Mouse (Mus musculus) embryonic facial prominence, embryonic 11.5 days (tissue): Measurements from ENCODE around the gene Capn1. TPM values are rescaled to one million over a fixed set of nuclear protein-coding genes. Genes with fewer than 3 reads are reported as not detected.
A peak's percentile ranks its signal among the peaks of the same experiment; 100 is the strongest.

Experiments used
- ATAC-seq: fragments of 200-750 bp; cut with Nextera tagmentation; replicated peaks from 2 replicates; pipeline ENCODE4 v1.8.0; 2017; ENCODE audit warnings: low read depth; ENCODE audit not compliant: insufficient number of reproducible peaks, low FRiP score, low TSS enrichment
- DNase-seq: peaks from one replicate; pipeline ENCODE4 v3.0.0-alpha.2; 2015; ENCODE audit warnings: low spot score
- H3K27ac ChIP-seq: fragments of 300-500 bp; sonication (generic); replicated peaks from 2 replicates; pipeline ENCODE4 v1.5.1; 2014; ENCODE audit warnings: mild to moderate bottlenecking, low read depth, low read length, control low read depth
- H3K27me3 ChIP-seq: fragments of 300-500 bp; sonication (generic); 2 replicates; pipeline ENCODE4 v1.6.1; 2014; ENCODE audit warnings: mild to moderate bottlenecking, low read length, moderate library complexity, mixed read lengths; ENCODE audit not compliant: control insufficient read depth, insufficient read depth
- H3K36me3 ChIP-seq: fragments of 300-500 bp; sonication (generic); replicated peaks from 2 replicates; pipeline ENCODE4 v1.6.1; 2014; ENCODE audit warnings: low read depth, mild to moderate bottlenecking, low read length, moderate library complexity, mixed read lengths; ENCODE audit not compliant: control insufficient read depth, insufficient read depth
- H3K4me1 ChIP-seq: fragments of 300-500 bp; sonication (generic); 2 replicates; pipeline ENCODE4 v1.6.1; 2014; ENCODE audit warnings: low read length, mixed read lengths; ENCODE audit not compliant: control insufficient read depth, insufficient read depth
- H3K4me2 ChIP-seq: fragments of 300-500 bp; sonication (generic); 2 replicates; pipeline ENCODE4 v1.6.1; 2014; ENCODE audit warnings: low read depth, mild to moderate bottlenecking, control low read depth, low read length, moderate library complexity
- H3K4me3 ChIP-seq: fragments of 300-500 bp; sonication (generic); 2 replicates; pipeline ENCODE4 v1.5.1; 2014; ENCODE audit warnings: low read depth, low read length, control low read depth
- H3K9ac ChIP-seq: fragments of 300-500 bp; sonication (generic); replicated peaks from 2 replicates; pipeline ENCODE4 v1.6.1; 2014; ENCODE audit warnings: mild to moderate bottlenecking, control low read depth, low read length
- H3K9me3 ChIP-seq: fragments of 300-500 bp; sonication (generic); replicated peaks from 2 replicates; pipeline ENCODE4 v1.6.1; 2016; ENCODE audit warnings: mild to moderate bottlenecking, low read length, inconsistent platforms, mixed read lengths; ENCODE audit not compliant: control insufficient read depth
- WGBS: fragments of 180-500 bp; shearing (Covaris S2); extraction: QIAGEN DNeasy Blood & Tissue Kit; methylation state at CpG from one replicate; pipeline ENCODE4 v1.1.7; 2014; 5-methylcytosine and 5-hydroxymethylcytosine counted together
- polyA plus RNA-seq: library from polyadenylated mRNA; unstranded; fragments of >200 nt; fragmentation: Nextera tagmentation; extraction: Ambion mirVana; gene quantifications from 2 replicates; pipeline ENCODE4 v1.2.1, GENCODE M21; 2014

The Capn1 gene
- polyA plus RNA-seq, 1 experiment from 2014 or later: 4.5 TPM

- Histone ChIP-seq H3K9me3 (no peaks in the 10 kb centered on the region), H3K9ac (no peak overlapping the region), H3K4me2 (no peak overlapping the region), H3K27ac (no peak overlapping the region), H3K4me1 (no peaks in the 10 kb centered on the region), H3K36me3 (no peaks in the 10 kb centered on the region), H3K4me3 (no peak overlapping the region), H3K27me3 (peaks cover 6% of the 10 kb centered on the region; the same call in 1 of the 2 replicates)
- ATAC-seq (no peak), DNase-seq (peak; percentile 92)
- 32% methylated on average over 15 of the region's 15 CpGs for WGBS
Observed at GRCm38 (mm10) chr19:6018142-6019089, 2.7 kb upstream of the Capn1 start.

- Histone ChIP-seq H3K9ac (no peak overlapping the region), H3K4me3 (no peak overlapping the region), H3K4me2 (no peak overlapping the region), H3K36me3 (no peaks in the 10 kb centered on the region), H3K27ac (no peak overlapping the region), H3K9me3 (no peaks in the 10 kb centered on the region), H3K27me3 (peaks cover 6% of the 10 kb centered on the region; the same call in 1 of the 2 replicates), H3K4me1 (no peaks in the 10 kb centered on the region)
- DNase-seq (peak; percentile 30), ATAC-seq (no peak)
- 45% methylated on average over 7 of the region's 7 CpGs for WGBS
Observed at GRCm38 (mm10) chr19:6016532-6016931, 835 bp upstream of the Capn1 start.

DNA sequence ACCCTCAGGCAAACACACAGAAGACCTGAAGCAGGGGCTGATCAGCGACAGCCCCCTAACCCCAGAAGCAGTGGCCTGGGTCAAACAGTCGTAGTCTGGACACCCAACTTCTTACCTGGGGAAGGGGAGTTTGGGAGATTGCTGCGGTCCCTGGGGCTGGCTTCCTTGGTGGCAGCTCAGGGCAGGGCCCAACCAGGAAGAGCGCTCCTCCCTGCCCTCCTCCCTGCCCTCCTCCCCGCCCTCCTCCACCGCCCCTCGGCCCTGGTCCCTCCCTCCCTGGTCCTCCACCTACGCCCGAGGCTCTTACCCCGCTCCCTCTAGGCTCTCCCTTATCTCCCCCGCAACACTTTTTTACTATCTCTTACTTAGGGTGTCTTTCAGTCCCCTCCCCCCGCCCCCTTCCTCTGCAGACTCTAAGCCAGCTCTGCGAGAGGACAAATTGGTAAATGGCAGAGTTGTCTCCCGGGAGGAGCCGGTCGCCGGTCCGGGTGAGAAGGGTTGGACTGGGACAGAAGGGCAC, 646 bp downstream of the Capn1 start:
- Histone ChIP-seq H3K4me2 (peak overlapping the region; percentile 78), H3K4me1 (no peaks in the 10 kb centered on the region), H3K9me3 (no peaks in the 10 kb centered on the region), H3K27me3 (peaks cover 6% of the 10 kb centered on the region; the same call in 1 of the 2 replicates), H3K27ac (no peak overlapping the region), H3K4me3 (peak overlapping the region; percentile 48), H3K36me3 (no peaks in the 10 kb centered on the region), H3K9ac (peak overlapping the region; percentile 64)
- peak; percentile 36 for ATAC-seq
- peak; percentile 46 for DNase-seq
- 2% methylated on average over 16 of the region's 18 CpGs for WGBS

- ATAC-seq (no peak), DNase-seq (no peak)
- Histone ChIP-seq H3K27ac (no peak overlapping the region), H3K36me3 (no peaks in the 10 kb centered on the region), H3K9ac (no peak overlapping the region), H3K9me3 (no peaks in the 10 kb centered on the region), H3K27me3 (peaks cover 6% of the 10 kb centered on the region; the same call in 1 of the 2 replicates), H3K4me3 (no peak overlapping the region), H3K4me2 (no peak overlapping the region), H3K4me1 (no peaks in the 10 kb centered on the region)
- WGBS: 90% methylated on average over 10 of the region's 10 CpGs
Observed at GRCm38 (mm10) chr19:6013691-6014090, 2.0 kb downstream of the Capn1 start.

DNA sequence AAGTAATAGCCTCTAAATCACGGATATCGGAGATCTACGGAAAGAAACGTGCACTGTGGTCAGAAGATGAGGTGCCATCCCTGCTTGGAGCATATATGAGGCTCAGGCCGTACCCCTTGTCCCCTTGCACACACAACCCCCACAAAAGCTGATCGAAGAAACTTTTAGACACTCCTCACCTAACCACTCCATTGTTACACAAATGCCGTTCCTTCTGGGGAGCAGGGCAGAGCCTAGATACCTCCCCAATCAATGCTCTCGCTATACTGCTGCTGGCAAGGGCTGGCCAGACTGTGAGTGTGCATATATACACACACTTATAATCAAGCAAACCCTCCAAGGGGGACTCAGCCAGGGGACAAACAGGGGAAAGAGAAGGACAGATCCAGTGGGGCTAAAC, 6.6 kb downstream of the Capn1 start:
- DNase-seq (no peak), ATAC-seq (no peak)
- H3K27me3 ChIP-seq: no peaks in the 10 kb centered on the region
- H3K4me1 ChIP-seq: no peaks in the 10 kb centered on the region
- H3K4me3 ChIP-seq: no peak overlapping the region
- H3K27ac ChIP-seq: no peak overlapping the region
- no peak overlapping the region for H3K4me2 ChIP-seq
- no peak overlapping the region for H3K9ac ChIP-seq
- no peaks in the 10 kb centered on the region for H3K36me3 ChIP-seq
- WGBS: 73% methylated on average over 8 of the region's 8 CpGs
- no peaks in the 10 kb centered on the region for H3K9me3 ChIP-seq

DNA sequence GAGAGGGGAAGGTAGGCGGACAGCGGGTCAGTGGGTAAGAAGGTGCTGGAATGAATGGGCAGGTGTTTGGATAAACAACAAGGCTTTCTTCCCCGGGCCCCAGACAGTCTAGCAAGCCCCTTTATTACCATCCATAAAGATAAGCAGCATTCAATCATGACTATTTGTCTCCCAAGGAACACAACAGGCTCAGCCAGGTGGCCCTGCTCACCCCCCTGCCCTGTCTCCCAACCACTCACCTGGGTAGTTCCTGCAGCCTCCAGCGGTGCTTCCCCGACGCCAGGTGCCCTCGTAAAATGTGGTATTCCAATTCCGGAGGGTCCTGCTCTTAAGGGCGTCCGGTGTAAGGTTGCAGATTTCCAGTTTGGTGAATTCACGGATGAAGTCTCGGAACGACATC, 8.7 kb downstream of the Capn1 start:
- no peaks in the 10 kb centered on the region for H3K36me3 ChIP-seq
- no peak for ATAC-seq
- no peaks in the 10 kb centered on the region for H3K9me3 ChIP-seq
- H3K27me3 ChIP-seq: no peaks in the 10 kb centered on the region
- WGBS: 84% methylated on average over 13 of the region's 13 CpGs
- no peak overlapping the region for H3K9ac ChIP-seq
- no peak overlapping the region for H3K4me2 ChIP-seq
- no peak overlapping the region for H3K27ac ChIP-seq
- DNase-seq: no peak
- H3K4me3 ChIP-seq: no peak overlapping the region
- no peaks in the 10 kb centered on the region for H3K4me1 ChIP-seq

DNA sequence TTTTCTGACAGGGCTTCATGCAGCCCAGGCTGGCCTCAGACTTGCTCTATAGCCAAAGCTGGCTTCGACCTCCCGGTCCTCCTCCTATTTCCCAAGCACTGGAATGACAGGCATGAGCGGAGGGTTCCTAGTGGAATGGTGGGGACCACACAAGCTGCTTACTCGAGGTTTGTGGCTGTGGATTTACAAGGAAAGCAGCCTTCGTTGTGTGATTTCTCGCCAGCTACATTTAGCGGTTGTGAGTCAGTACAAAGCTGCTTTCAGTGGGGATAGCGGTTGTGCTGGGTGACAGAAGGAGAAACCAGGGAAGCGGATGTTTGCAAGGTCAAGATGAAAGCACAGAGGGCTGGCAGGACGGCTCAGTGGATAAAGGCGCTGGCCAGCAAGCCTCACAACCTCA, 10.2 kb downstream of the Capn1 start:
- no peak overlapping the region for H3K4me3 ChIP-seq
- no peak overlapping the region for H3K9ac ChIP-seq
- 73% methylated on average over 11 of the region's 11 CpGs for WGBS
- H3K4me2 ChIP-seq: no peak overlapping the region
- H3K27ac ChIP-seq: no peak overlapping the region
- H3K4me1 ChIP-seq: no peaks in the 10 kb centered on the region
- no peaks in the 10 kb centered on the region for H3K36me3 ChIP-seq
- DNase-seq (no peak), ATAC-seq (no peak)
- no peaks in the 10 kb centered on the region for H3K27me3 ChIP-seq
- no peaks in the 10 kb centered on the region for H3K9me3 ChIP-seq

GRCm38 (mm10) chr19:5999969-6000368, 15.7 kb downstream of the Capn1 start:
- H3K4me1 ChIP-seq: no peaks in the 10 kb centered on the region
- no peak for DNase-seq
- H3K4me2 ChIP-seq: no peak overlapping the region
- H3K27ac ChIP-seq: no peak overlapping the region
- no peak overlapping the region for H3K4me3 ChIP-seq
- no peak overlapping the region for H3K9ac ChIP-seq
- no peaks in the 10 kb centered on the region for H3K36me3 ChIP-seq
- no peaks in the 10 kb centered on the region for H3K27me3 ChIP-seq
- no peak for ATAC-seq
- no peaks in the 10 kb centered on the region for H3K9me3 ChIP-seq
- WGBS: 78% methylated on average over 5 of the region's 5 CpGs
